Mouse (Mus musculus) testis, adult 2 months (tissue): Measurements from ENCODE around the gene Slc4a1. TPM values are rescaled to one million over a fixed set of nuclear protein-coding genes. Genes with fewer than 3 reads are reported as not detected.

Experiments used
- H3K27ac ChIP-seq: fragments of 200-500 bp; 2 replicates; pipeline ENCODE4 v1.5.1; 2012; ENCODE audit warnings: low read depth, low read length; ENCODE audit not compliant: control insufficient read depth, insufficient read depth
- H3K27me3 ChIP-seq: fragments of 200-500 bp; 2 replicates; pipeline ENCODE4 v1.6.1; 2012; ENCODE audit warnings: mild to moderate bottlenecking, low read length, moderate library complexity; ENCODE audit not compliant: control insufficient read depth, insufficient read depth
- H3K36me3 ChIP-seq: fragments of 200-500 bp; 2 replicates; pipeline ENCODE4 v1.6.1; 2012; ENCODE audit warnings: mild to moderate bottlenecking, low read length; ENCODE audit not compliant: control insufficient read depth, insufficient read depth
- H3K4me1 ChIP-seq: fragments of 200-500 bp; 2 replicates; pipeline ENCODE4 v1.6.1; 2012; ENCODE audit warnings: low read length; ENCODE audit not compliant: control insufficient read depth, insufficient read depth
- H3K4me3 ChIP-seq: fragments of 200-500 bp; 2 replicates; pipeline ENCODE4 v1.5.1; 2012; ENCODE audit warnings: low read depth, mild to moderate bottlenecking, low read length, moderate library complexity, mixed read lengths; ENCODE audit not compliant: control insufficient read depth
- CTCF ChIP-seq: fragments of 200-500 bp; IDR thresholded peaks from 2 replicates; pipeline ENCODE4 v1.5.1; 2012; ENCODE audit warnings: low read depth, mild to moderate bottlenecking, inconsistent platforms, low read length, moderate library complexity; ENCODE audit not compliant: control insufficient read depth, insufficient read depth, insufficient replicate concordance
- POLR2A ChIP-seq: fragments of 200-500 bp; IDR thresholded peaks from 2 replicates; pipeline ENCODE4 v1.6.1; 2012; ENCODE audit warnings: low read depth, mild to moderate bottlenecking, inconsistent platforms, low read length, moderate library complexity; ENCODE audit not compliant: control insufficient read depth
- polyA plus RNA-seq: library from polyadenylated mRNA; depleted of rRNA; stranded (reverse); fragments of >200 nt; gene quantifications from 2 replicates; pipeline ENCODE4 v1.2.3, GENCODE M21; 2012

The Slc4a1 gene
- polyA plus RNA-seq, 1 experiment: not detected

DNA sequence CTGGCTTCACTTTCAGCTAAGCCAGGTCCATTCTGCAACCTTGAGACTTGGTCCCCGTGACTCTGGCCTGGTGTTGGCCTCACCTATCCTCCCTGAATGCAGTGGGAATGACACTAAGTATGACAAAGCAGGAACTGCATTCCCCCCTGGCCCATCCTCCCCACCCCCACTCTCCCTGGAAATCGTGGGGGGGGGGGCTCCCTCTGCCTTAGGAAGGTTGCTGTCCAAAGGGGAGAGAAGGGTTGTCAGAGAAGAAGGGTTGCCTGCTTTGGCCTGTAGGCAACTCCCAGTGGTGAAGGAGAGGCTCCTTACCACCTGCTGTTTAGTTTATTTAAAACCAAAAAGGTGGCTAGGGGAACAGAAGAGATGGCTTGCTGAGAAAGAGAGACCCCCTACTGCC lies 7.6 kb upstream of the Slc4a1 start:
- Histone ChIP-seq H3K4me1 (peaks cover 18% of the 10 kb centered on the region), H3K4me3 (no peak overlapping the region), H3K36me3 (no peaks in the 10 kb centered on the region), H3K27ac (no peak overlapping the region), H3K27me3 (no peaks in the 10 kb centered on the region)
- no peak for TF ChIP-seq CTCF
- TF ChIP-seq POLR2A: no peak

- TF ChIP-seq CTCF: no peak
- no peak for TF ChIP-seq POLR2A
- Histone ChIP-seq H3K4me1 (peaks cover 18% of the 10 kb centered on the region), H3K27me3 (no peaks in the 10 kb centered on the region), H3K27ac (no peak overlapping the region), H3K4me3 (no peak overlapping the region), H3K36me3 (no peaks in the 10 kb centered on the region)
Observed at GRCm38 (mm10) chr11:102372936-102373335, 6.9 kb upstream of the Slc4a1 start.

GRCm38 (mm10) chr11:102371926-102372685 lies 6.1 kb upstream of the Slc4a1 start:
- TF ChIP-seq POLR2A: no peak
- TF ChIP-seq CTCF: no peak
- peaks cover 12% of the 10 kb centered on the region for H3K4me1 ChIP-seq
- no peaks in the 10 kb centered on the region for H3K36me3 ChIP-seq
- H3K4me3 ChIP-seq: no peak overlapping the region
- no peaks in the 10 kb centered on the region for H3K27me3 ChIP-seq
- no peak overlapping the region for H3K27ac ChIP-seq

- Histone ChIP-seq H3K4me1 (no peaks in the 10 kb centered on the region), H3K27me3 (no peaks in the 10 kb centered on the region), H3K27ac (no peak overlapping the region), H3K36me3 (no peaks in the 10 kb centered on the region), H3K4me3 (no peak overlapping the region)
- no peak for TF ChIP-seq CTCF
- no peak for TF ChIP-seq POLR2A
Observed at GRCm38 (mm10) chr11:102370285-102370684, 4.3 kb upstream of the Slc4a1 start.

GRCm38 (mm10) chr11:102369263-102369662 lies 3.3 kb upstream of the Slc4a1 start:
- H3K4me1 ChIP-seq: no peaks in the 10 kb centered on the region
- TF ChIP-seq CTCF (no peak), POLR2A (no peak)
- no peak overlapping the region for H3K4me3 ChIP-seq
- no peaks in the 10 kb centered on the region for H3K36me3 ChIP-seq
- no peak overlapping the region for H3K27ac ChIP-seq
- H3K27me3 ChIP-seq: no peaks in the 10 kb centered on the region

GRCm38 (mm10) chr11:102368347-102368746 lies 2.3 kb upstream of the Slc4a1 start:
- no peak overlapping the region for H3K27ac ChIP-seq
- H3K4me1 ChIP-seq: no peaks in the 10 kb centered on the region
- TF ChIP-seq POLR2A (no peak), CTCF (no peak)
- H3K4me3 ChIP-seq: no peak overlapping the region
- no peaks in the 10 kb centered on the region for H3K27me3 ChIP-seq
- H3K36me3 ChIP-seq: no peaks in the 10 kb centered on the region

GRCm38 (mm10) chr11:102367504-102368280 lies 1.7 kb upstream of the Slc4a1 start:
- H3K27me3 ChIP-seq: no peaks in the 10 kb centered on the region
- no peak overlapping the region for H3K4me3 ChIP-seq
- TF ChIP-seq POLR2A (no peak), CTCF (no peak)
- H3K27ac ChIP-seq: no peak overlapping the region
- H3K4me1 ChIP-seq: no peaks in the 10 kb centered on the region
- no peaks in the 10 kb centered on the region for H3K36me3 ChIP-seq
